Mouse (Mus musculus) midbrain, embryonic 11.5 days (tissue): ENCODE measurements around the gene Arhgap17. TPM values are rescaled to one million over a fixed set of nuclear protein-coding genes. Genes with fewer than 3 reads are reported as not detected.

Experiments used
- ATAC-seq: fragments of 200-750 bp; cut with Nextera tagmentation; 2 replicates; pipeline ENCODE4 v1.8.0; 2017; ENCODE audit warnings: moderate TSS enrichment, moderate library complexity; ENCODE audit not compliant: low FRiP score
- DNase-seq: peaks from one replicate; pipeline ENCODE4 v3.0.0; 2015; ENCODE audit warnings: low spot score; ENCODE audit errors: missing footprints
- H3K27ac ChIP-seq: fragments of 300-500 bp; sonication (generic); 2 replicates; pipeline ENCODE4 v1.5.1; 2014; ENCODE audit warnings: low read depth, low read length
- H3K27me3 ChIP-seq: fragments of 300-500 bp; sonication (generic); 2 replicates; pipeline ENCODE4 v1.6.1; 2014; ENCODE audit warnings: mild to moderate bottlenecking, low read length, moderate library complexity, mixed read lengths; ENCODE audit not compliant: control insufficient read depth, insufficient read depth
- H3K36me3 ChIP-seq: fragments of 300-500 bp; sonication (generic); 2 replicates; pipeline ENCODE4 v1.6.1; 2014; ENCODE audit warnings: mild to moderate bottlenecking, low read length, moderate library complexity, mixed read lengths; ENCODE audit not compliant: control insufficient read depth, insufficient read depth
- H3K4me1 ChIP-seq: fragments of 300-500 bp; sonication (generic); 2 replicates; pipeline ENCODE4 v1.6.1; 2014; ENCODE audit warnings: low read length; ENCODE audit not compliant: control insufficient read depth, insufficient read depth
- H3K4me2 ChIP-seq: fragments of 300-500 bp; sonication (generic); 2 replicates; pipeline ENCODE4 v1.6.1; 2014; ENCODE audit warnings: mild to moderate bottlenecking, moderate library complexity
- H3K4me3 ChIP-seq: fragments of 300-500 bp; sonication (generic); 2 replicates; pipeline ENCODE4 v1.5.1; 2014; ENCODE audit warnings: low read depth, low read length
- H3K9ac ChIP-seq: fragments of 300-500 bp; sonication (generic); 2 replicates; pipeline ENCODE4 v1.6.1; 2014; ENCODE audit warnings: low read length
- H3K9me3 ChIP-seq: fragments of 300-500 bp; sonication (generic); 2 replicates; pipeline ENCODE4 v1.6.1; 2016; ENCODE audit warnings: low read length; ENCODE audit not compliant: control insufficient read depth
- WGBS: fragments of 180-500 bp; shearing (Covaris S2); extraction: QIAGEN DNeasy Blood & Tissue Kit; methylation state at CpG from one replicate; pipeline ENCODE4 v1.1.7; 2014; 5-methylcytosine and 5-hydroxymethylcytosine counted together
- polyA plus RNA-seq: library from polyadenylated mRNA; unstranded; fragments of >200 nt; fragmentation: Nextera tagmentation; extraction: Ambion mirVana; gene quantifications from 2 replicates; pipeline ENCODE4 v1.2.1, GENCODE M21; 2014

Arhgap17 gene
- polyA plus RNA-seq, 1 experiment from 2014 or later = 26.2 TPM

GRCm38 (mm10) chr7:123377443-123378400, 8.0 kb upstream of the Arhgap17 start:
- Histone ChIP-seq H3K27ac (peak overlapping the region; percentile 52; the same call in 1 of the 2 replicates), H3K4me2 (peak overlapping the region; percentile 65), H3K9me3 (no peaks in the 10 kb centered on the region), H3K36me3 (no peaks in the 10 kb centered on the region), H3K27me3 (no peaks in the 10 kb centered on the region), H3K4me3 (peak overlapping the region; percentile 81), H3K9ac (peak overlapping the region; percentile 80), H3K4me1 (peaks cover 9% of the 10 kb centered on the region)
- peak; percentile 99 for ATAC-seq
- DNase-seq = peak; percentile 98
- WGBS = 4% methylated on average over 41 of the region's 41 CpGs

DNA sequence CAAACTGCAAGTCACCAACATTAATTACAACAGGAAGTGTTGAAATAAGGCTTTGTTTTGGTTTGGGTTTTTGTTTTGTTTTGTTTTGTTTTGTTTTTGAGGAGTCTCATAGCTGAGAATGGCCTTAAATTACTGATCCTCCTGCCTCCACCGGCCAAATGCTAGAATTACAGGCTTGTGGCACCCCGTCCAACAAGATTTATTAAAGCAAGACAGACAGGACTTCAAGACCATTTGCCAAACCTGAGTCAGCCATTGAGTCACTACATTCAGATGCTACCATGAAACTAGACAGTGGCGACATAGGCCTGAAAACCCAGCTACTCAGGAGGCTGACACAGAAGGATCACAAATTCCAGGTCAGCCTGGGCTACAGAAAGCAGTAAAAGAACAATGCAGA, 1.8 kb upstream of the Arhgap17 start:
- Histone ChIP-seq H3K9me3 (no peaks in the 10 kb centered on the region), H3K4me2 (no peak overlapping the region), H3K36me3 (no peaks in the 10 kb centered on the region), H3K27me3 (no peaks in the 10 kb centered on the region), H3K4me3 (no peak overlapping the region), H3K4me1 (peaks cover 19% of the 10 kb centered on the region), H3K27ac (no peak overlapping the region), H3K9ac (no peak overlapping the region)
- WGBS = 69% methylated on average over 3 of the region's 3 CpGs
- DNase-seq (no peak), ATAC-seq (no peak)

- Histone ChIP-seq H3K36me3 (no peaks in the 10 kb centered on the region), H3K27me3 (no peaks in the 10 kb centered on the region), H3K4me3 (peak overlapping the region; percentile 79), H3K27ac (no peak overlapping the region), H3K4me1 (peaks cover 19% of the 10 kb centered on the region), H3K9ac (peak overlapping the region; percentile 72), H3K9me3 (no peaks in the 10 kb centered on the region), H3K4me2 (peak overlapping the region; percentile 66)
- ATAC-seq (no peak), DNase-seq (peak; percentile 85)
- 59% methylated on average over 9 of the region's 9 CpGs for WGBS
Observed at GRCm38 (mm10) chr7:123370700-123371099, 985 bp upstream of the Arhgap17 start.

DNA sequence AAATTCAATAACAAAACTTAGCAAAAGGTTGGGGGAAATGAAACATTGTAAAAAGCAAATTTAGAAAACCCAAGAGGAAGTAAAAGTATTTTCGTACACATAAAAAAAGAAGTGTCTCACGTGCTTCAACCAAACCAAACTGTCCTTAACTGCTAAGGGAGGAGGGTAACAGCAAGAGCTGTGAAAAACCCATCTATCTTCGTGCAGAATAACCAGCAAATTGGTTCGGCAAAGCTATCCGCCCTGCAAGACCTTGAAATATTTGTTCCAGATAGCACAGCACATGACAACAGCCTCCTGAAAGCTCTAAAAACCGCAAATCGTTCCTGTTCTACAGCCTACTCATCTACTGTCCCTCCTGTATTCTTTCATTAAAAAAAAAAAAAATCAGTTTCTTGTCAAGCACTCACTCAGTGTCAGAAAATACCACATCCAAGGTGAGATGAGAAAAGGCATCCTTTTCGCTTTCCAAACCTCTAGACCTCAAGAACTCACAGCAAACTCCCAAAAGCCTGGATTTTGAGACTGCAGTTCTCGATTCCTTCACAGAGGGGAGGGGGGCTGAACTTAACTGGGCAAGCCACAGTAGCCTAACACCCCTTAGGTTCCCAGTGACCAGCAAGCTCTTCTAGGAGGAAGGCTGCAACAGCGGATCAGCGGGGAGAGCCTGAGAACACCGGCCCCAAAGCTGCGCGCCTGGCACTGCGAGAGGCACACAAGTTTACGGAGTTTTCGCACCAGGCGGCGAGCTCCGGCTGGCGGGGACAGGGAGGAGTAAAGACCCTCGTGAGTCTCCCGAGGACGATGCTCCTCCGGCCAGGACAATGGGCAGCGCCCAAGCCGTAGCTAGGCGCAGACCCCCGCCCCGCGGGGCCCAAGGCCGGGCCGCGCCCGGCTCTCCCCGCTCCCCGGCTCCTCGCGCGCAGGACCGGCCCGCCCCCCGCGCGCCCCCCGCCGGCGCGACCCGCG, 653 bp downstream of the Arhgap17 start:
- H3K4me1 ChIP-seq = peaks cover 19% of the 10 kb centered on the region
- H3K27ac ChIP-seq = peak overlapping the region; percentile 90
- DNase-seq (peak; percentile 97), ATAC-seq (peak; percentile 86)
- H3K36me3 ChIP-seq = no peaks in the 10 kb centered on the region
- no peaks in the 10 kb centered on the region for H3K27me3 ChIP-seq
- no peaks in the 10 kb centered on the region for H3K9me3 ChIP-seq
- peak overlapping the region; percentile 72 for H3K9ac ChIP-seq
- 4% methylated on average over 40 of the region's 51 CpGs for WGBS
- H3K4me3 ChIP-seq = peak overlapping the region; percentile 79
- H3K4me2 ChIP-seq = peak overlapping the region; percentile 66

GRCm38 (mm10) chr7:123368187-123368586, 1.5 kb downstream of the Arhgap17 start:
- 79% methylated on average over 2 of the region's 2 CpGs for WGBS
- Histone ChIP-seq H3K9ac (peak overlapping the region; percentile 72; the same call in 1 of the 2 replicates), H3K27me3 (no peaks in the 10 kb centered on the region), H3K4me3 (peak overlapping the region; percentile 79; the same call in 1 of the 2 replicates), H3K36me3 (no peaks in the 10 kb centered on the region), H3K9me3 (no peaks in the 10 kb centered on the region), H3K4me2 (peak overlapping the region; percentile 66), H3K4me1 (peaks cover 19% of the 10 kb centered on the region), H3K27ac (no peak overlapping the region)
- no peak for ATAC-seq
- no peak for DNase-seq

GRCm38 (mm10) chr7:123367218-123368150, 2.2 kb downstream of the Arhgap17 start:
- 90% methylated on average over 16 of the region's 16 CpGs for WGBS
- no peaks in the 10 kb centered on the region for H3K9me3 ChIP-seq
- DNase-seq (no peak), ATAC-seq (no peak)
- H3K36me3 ChIP-seq = no peaks in the 10 kb centered on the region
- H3K4me1 ChIP-seq = peaks cover 19% of the 10 kb centered on the region
- no peak overlapping the region for H3K4me3 ChIP-seq
- H3K9ac ChIP-seq = no peak overlapping the region
- no peaks in the 10 kb centered on the region for H3K27me3 ChIP-seq
- peak overlapping the region; percentile 66 for H3K4me2 ChIP-seq
- no peak overlapping the region for H3K27ac ChIP-seq

DNA sequence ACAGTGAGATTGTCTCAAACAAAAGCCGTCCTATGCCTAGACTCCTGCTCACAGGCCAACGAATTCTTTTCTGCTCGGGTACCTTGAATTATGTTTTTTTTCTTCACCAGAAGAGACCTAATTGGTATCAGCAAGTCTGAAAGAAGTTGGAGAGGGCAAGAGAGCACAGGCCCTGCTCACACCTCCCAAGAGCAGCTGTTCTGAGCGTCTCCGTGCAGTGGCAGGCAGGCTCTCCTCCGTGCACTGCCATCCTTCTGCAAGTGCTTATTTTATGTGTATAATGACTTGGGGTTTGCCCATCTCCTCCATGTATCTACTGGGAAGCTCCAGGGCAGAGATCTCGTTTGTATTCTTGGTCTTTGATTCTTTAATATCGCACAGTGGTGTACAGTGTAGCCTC, 2.9 kb downstream of the Arhgap17 start:
- H3K4me3 ChIP-seq = no peak overlapping the region
- H3K4me1 ChIP-seq = peaks cover 19% of the 10 kb centered on the region
- ATAC-seq (no peak), DNase-seq (no peak)
- H3K9me3 ChIP-seq = no peaks in the 10 kb centered on the region
- no peak overlapping the region for H3K9ac ChIP-seq
- H3K36me3 ChIP-seq = no peaks in the 10 kb centered on the region
- no peak overlapping the region for H3K27ac ChIP-seq
- WGBS = 87% methylated on average over 8 of the region's 8 CpGs
- no peak overlapping the region for H3K4me2 ChIP-seq
- no peaks in the 10 kb centered on the region for H3K27me3 ChIP-seq
